Mouse (Mus musculus) lung, embryonic 16.5 days (tissue): Measurements from ENCODE around the gene Resf1. TPM values are rescaled to one million over a fixed set of nuclear protein-coding genes. Genes with fewer than 3 reads are reported as not detected.
A peak's percentile ranks its signal among the peaks of the same experiment; 100 is the strongest.
"Not testable (repeated sequence)": the region's sequence is repeated elsewhere in the genome, so short reads cannot be mapped to it uniquely, and the experiment has no call there.

ENCODE experiments used
- ATAC-seq: fragments of 200-750 bp; cut with Nextera tagmentation; 2 replicates; pipeline ENCODE4 v1.8.0; 2017; ENCODE audit warnings: low read depth, mild to moderate bottlenecking, moderate library complexity
- H3K27ac ChIP-seq: fragments of 300-500 bp; sonication (generic); 2 replicates; pipeline ENCODE4 v1.5.1; 2014; ENCODE audit warnings: mild to moderate bottlenecking, control low read depth, low read length
- H3K27me3 ChIP-seq: fragments of 300-500 bp; sonication (generic); 2 replicates; pipeline ENCODE4 v1.6.1; 2014; ENCODE audit warnings: low read depth, low read length, mixed read lengths; ENCODE audit not compliant: control insufficient read depth, insufficient read depth
- H3K36me3 ChIP-seq: fragments of 300-500 bp; sonication (generic); 2 replicates; pipeline ENCODE4 v1.6.1; 2014; ENCODE audit warnings: low read length; ENCODE audit not compliant: control insufficient read depth, insufficient read depth
- H3K4me1 ChIP-seq: fragments of 300-500 bp; sonication (generic); replicated peaks from 2 replicates; pipeline ENCODE4 v1.6.1; 2014; ENCODE audit warnings: low read length, mixed read lengths; ENCODE audit not compliant: control insufficient read depth, insufficient read depth
- H3K4me2 ChIP-seq: fragments of 300-500 bp; sonication (generic); 2 replicates; pipeline ENCODE4 v1.6.1; 2014; ENCODE audit warnings: low read depth, low read length, control low read depth
- H3K4me3 ChIP-seq: fragments of 300-500 bp; sonication (generic); 2 replicates; pipeline ENCODE4 v1.5.1; 2014; ENCODE audit warnings: mild to moderate bottlenecking, low read length, control low read depth
- H3K9ac ChIP-seq: fragments of 300-500 bp; sonication (generic); 2 replicates; pipeline ENCODE4 v1.6.1; 2014; ENCODE audit warnings: low read length, control low read depth
- H3K9me3 ChIP-seq: fragments of 300-500 bp; sonication (generic); 2 replicates; pipeline ENCODE4 v1.6.1; 2016; ENCODE audit warnings: low read length; ENCODE audit not compliant: control insufficient read depth
- WGBS: fragments of 180-500 bp; shearing (Covaris S2); extraction: QIAGEN DNeasy Blood & Tissue Kit; methylation state at CpG from one replicate; pipeline ENCODE4 v1.1.7; 2014; 5-methylcytosine and 5-hydroxymethylcytosine counted together
- polyA plus RNA-seq: library from polyadenylated mRNA; unstranded; fragments of >200 nt; fragmentation: Nextera tagmentation; extraction: Ambion mirVana; gene quantifications from 2 replicates; pipeline ENCODE4 v1.2.1, GENCODE M21; 2015

The Resf1 gene
- 46.7 and 49.0 TPM in 2 replicates for polyA plus RNA-seq

DNA sequence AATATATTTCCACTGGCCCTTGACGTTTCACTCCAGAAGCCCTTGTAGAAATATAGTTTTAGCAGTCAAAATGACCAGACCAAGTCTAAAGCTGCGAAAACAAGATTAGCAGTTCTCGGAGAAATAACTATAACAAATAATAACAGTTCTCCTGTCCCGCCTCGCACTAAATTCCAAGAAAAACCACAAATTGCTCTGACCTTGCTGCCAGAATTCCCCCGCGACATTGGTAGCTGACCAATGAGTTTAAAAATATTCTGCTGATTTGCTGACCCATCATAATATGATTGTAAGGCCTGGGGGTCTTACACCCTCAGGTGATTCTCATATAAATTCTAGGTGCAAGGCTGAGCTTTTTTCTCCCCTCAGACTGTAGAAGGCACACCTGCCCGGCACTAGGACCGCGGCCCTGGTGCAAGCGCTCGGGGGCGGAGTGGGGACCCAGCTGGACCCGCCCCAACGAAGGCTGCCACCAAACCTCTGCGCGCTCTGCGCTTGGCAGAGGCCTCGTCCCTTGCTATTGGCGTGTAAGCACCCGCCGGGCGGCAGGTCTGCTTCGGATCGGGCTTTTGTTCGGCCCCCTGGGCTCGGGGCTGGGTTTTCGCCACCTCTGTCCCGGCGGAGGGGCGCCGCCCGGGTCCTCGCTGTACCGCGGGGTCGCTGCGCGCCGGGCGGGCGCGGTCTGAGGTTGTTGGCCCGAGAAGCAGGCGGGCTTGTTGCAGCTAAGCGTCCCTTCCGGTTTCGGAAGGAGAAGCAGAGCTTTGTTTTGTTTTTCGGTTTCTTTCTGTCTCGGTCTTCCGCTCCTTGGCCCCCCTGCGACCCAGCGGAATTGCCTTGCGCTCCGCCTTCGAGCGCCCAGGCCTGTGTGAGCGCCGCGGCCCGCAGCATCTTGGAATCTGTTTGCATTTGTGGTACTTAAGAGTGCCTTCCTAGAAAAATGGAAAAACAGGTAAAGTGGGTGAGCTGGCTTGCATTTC lies at the start of gene Resf1:
Resf1 (plus strand) TSS at position 459 of the 977 bp plus-strand sequence.
- Histone ChIP-seq H3K9ac (peak within 1 kb of the TSS; percentile 94), H3K4me1 (peaks cover 11% of the 10 kb centered on the region), H3K27ac (peak within 1 kb of the TSS; percentile 99), H3K36me3 (peaks cover 12% of the 10 kb centered on the region; the same call in 1 of the 2 replicates), H3K4me3 (peak within 1 kb of the TSS; percentile 76), H3K4me2 (peak within 1 kb of the TSS; percentile 67), H3K27me3 (no peaks in the 10 kb centered on the region), H3K9me3 (peaks cover 7% of the 10 kb centered on the region; the same call in 1 of the 2 replicates)
- peak; percentile 99 for ATAC-seq
- whole genome bisulfite sequencing, result 3% methylated on average over 50 of the region's 61 CpGs

GRCm38 (mm10) chr6:149260801-149261239 lies 48.4 kb upstream of the Resf1 start:
- no peak overlapping the region for H3K4me2 ChIP-seq
- H3K4me3 ChIP-seq, result no peak overlapping the region
- no peaks in the 10 kb centered on the region for H3K4me1 ChIP-seq
- no peaks in the 10 kb centered on the region for H3K36me3 ChIP-seq
- H3K27ac ChIP-seq, result no peak overlapping the region
- no peaks in the 10 kb centered on the region for H3K27me3 ChIP-seq
- no peak overlapping the region for H3K9ac ChIP-seq
- WGBS, result 54% methylated on average over 3 of the region's 3 CpGs
- ATAC-seq, result no peak
- peaks cover 2% of the 10 kb centered on the region; the same call in 1 of the 2 replicates for H3K9me3 ChIP-seq

GRCm38 (mm10) chr6:149267951-149268350 lies 41.3 kb upstream of the Resf1 start:
- H3K9ac ChIP-seq, result no peak overlapping the region
- no peak overlapping the region for H3K27ac ChIP-seq
- no peaks in the 10 kb centered on the region for H3K9me3 ChIP-seq
- H3K27me3 ChIP-seq, result no peaks in the 10 kb centered on the region
- ATAC-seq, result no peak
- H3K4me2 ChIP-seq, result no peak overlapping the region
- H3K4me1 ChIP-seq, result no peaks in the 10 kb centered on the region
- H3K4me3 ChIP-seq, result no peak overlapping the region
- H3K36me3 ChIP-seq, result no peaks in the 10 kb centered on the region

GRCm38 (mm10) chr6:149278248-149278731 lies 30.9 kb upstream of the Resf1 start:
- 22% methylated on average over 2 of the region's 2 CpGs for WGBS

GRCm38 (mm10) chr6:149278866-149279265 lies 30.3 kb upstream of the Resf1 start:
- Histone ChIP-seq H3K4me2 (no peak overlapping the region), H3K9me3 (peaks cover 7% of the 10 kb centered on the region), H3K9ac (no peak overlapping the region), H3K27me3 (no peaks in the 10 kb centered on the region), H3K4me3 (no peak overlapping the region), H3K4me1 (no peaks in the 10 kb centered on the region), H3K36me3 (no peaks in the 10 kb centered on the region), H3K27ac (no peak overlapping the region)
- ATAC-seq, result no peak
- WGBS, result 76% methylated on average over 1 of the region's 1 CpGs

More at GRCm38 (mm10) chr6:149278248-149278731, 30.9 kb upstream of the Resf1 start:
- H3K36me3 ChIP-seq, result no peaks in the 10 kb centered on the region
- H3K4me1 ChIP-seq, result no peaks in the 10 kb centered on the region
- H3K27ac ChIP-seq, result no peak overlapping the region
- no peak overlapping the region for H3K4me3 ChIP-seq
- no peaks in the 10 kb centered on the region for H3K27me3 ChIP-seq
- H3K9me3 ChIP-seq, result peaks cover 7% of the 10 kb centered on the region
- H3K9ac ChIP-seq, result no peak overlapping the region
- no peak for ATAC-seq
- H3K4me2 ChIP-seq, result no peak overlapping the region

- H3K4me1 ChIP-seq, result no peaks in the 10 kb centered on the region
- no peak overlapping the region for H3K27ac ChIP-seq
- H3K4me3 ChIP-seq, result no peak overlapping the region
- peaks cover 7% of the 10 kb centered on the region for H3K9me3 ChIP-seq
- no peak overlapping the region for H3K9ac ChIP-seq
- H3K27me3 ChIP-seq, result no peaks in the 10 kb centered on the region
- no peak overlapping the region for H3K4me2 ChIP-seq
- H3K36me3 ChIP-seq, result no peaks in the 10 kb centered on the region
- ATAC-seq, result no peak
These were observed 28.7 kb upstream of the Resf1 start for GRCm38 (mm10) chr6:149280511-149280910.

DNA sequence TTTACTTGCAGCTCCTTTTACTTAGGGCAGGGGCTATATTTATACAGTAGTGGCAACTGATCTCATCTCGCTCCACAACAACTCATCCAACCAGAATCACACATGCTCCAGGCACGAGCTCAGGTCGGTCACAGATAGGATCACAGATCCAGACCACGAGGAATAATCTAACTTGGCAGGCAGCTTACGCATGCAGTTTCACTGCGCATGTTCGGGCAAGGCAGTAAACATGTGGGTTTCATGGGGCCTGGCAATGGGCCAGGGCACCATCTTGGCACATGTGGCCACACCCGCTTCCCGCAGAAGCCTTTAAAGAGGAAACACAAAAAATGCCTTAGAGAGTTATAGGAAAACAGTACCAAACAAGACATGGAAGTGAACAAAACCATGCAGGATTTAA lies 21.0 kb upstream of the Resf1 start:
- H3K4me2 ChIP-seq, H3K9ac ChIP-seq, H3K27me3 ChIP-seq, H3K36me3 ChIP-seq, H3K4me1 ChIP-seq, ATAC-seq, H3K27ac ChIP-seq, H3K9me3 ChIP-seq, H3K4me3 ChIP-seq: not testable (repeated sequence)
- WGBS, result 83% methylated on average over 9 of the region's 9 CpGs

DNA sequence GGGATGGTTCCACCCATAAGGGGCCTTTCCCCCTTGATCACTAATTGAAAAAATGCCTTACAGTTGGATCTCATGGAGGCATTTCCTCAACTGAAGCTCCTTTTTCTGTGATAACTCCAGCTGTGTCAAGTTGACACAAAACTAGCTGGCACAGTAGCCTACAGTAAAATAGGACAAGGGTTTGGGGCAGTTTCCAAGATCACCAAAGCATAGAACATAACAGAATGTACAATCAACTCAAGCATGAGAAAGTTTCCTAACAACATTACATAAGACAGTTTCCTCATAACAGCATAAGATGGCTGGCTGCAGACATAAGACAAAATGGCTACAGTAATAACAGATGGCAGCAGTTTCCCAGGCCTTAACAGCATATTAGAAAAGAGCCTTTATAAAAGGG lies 6.0 kb upstream of the Resf1 start:
- not testable (repeated sequence) for H3K4me3 ChIP-seq, H3K36me3 ChIP-seq, H3K4me1 ChIP-seq, H3K9me3 ChIP-seq, H3K27ac ChIP-seq, H3K4me2 ChIP-seq, H3K27me3 ChIP-seq, H3K9ac ChIP-seq, ATAC-seq

DNA sequence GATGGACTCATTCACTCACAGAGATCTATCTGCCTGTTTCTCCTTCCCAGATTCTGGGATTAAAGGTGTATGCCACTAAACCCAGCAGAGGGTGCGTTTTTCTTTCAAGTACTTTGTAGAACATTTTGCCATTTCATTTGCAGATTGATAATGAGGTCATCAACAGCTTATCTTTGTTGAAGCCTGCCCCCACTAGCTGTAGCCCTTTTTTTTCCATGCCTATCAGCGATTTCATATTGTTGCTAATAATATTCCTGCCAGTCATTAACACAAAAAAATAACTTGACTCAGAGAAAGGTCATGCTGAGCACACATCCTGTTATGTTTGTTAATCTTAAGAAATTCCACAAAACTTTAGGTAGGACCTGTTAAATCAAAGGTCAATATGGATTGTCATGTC lies 2.1 kb upstream of the Resf1 start:
- peaks cover 7% of the 10 kb centered on the region; the same call in 1 of the 2 replicates for H3K36me3 ChIP-seq
- WGBS, result 79% methylated on average over 2 of the region's 2 CpGs

More for the DNA sequence above, 2.1 kb upstream of the Resf1 start:
- H3K27ac ChIP-seq, result no peak overlapping the region
- no peak overlapping the region for H3K9ac ChIP-seq
- H3K9me3 ChIP-seq, result peaks cover 7% of the 10 kb centered on the region; the same call in 1 of the 2 replicates
- H3K4me2 ChIP-seq, result no peak overlapping the region
- H3K4me1 ChIP-seq, result peaks cover 11% of the 10 kb centered on the region
- no peaks in the 10 kb centered on the region for H3K27me3 ChIP-seq
- H3K4me3 ChIP-seq, result no peak overlapping the region
- no peak for ATAC-seq
